Mouse (Mus musculus) liver, adult 2 months (tissue): Measurements from ENCODE around the gene Micall1.

Experiments used
- CTCF ChIP-seq: fragments of 200-500 bp; IDR thresholded peaks from 2 replicates; pipeline ENCODE4 v1.5.1; 2011; ENCODE audit warnings: low read depth, low read length, control low read depth
- POLR2A ChIP-seq: fragments of 200-500 bp; IDR thresholded peaks from 2 replicates; pipeline ENCODE4 v1.6.1; 2011; ENCODE audit warnings: low read length, control low read depth; ENCODE audit not compliant: insufficient read depth; ENCODE audit errors: extremely low read depth

GRCm38 (mm10) chr15:79130782-79131181 lies 22.1 kb downstream of the Micall1 start:
- TF ChIP-seq CTCF, result no peak
- no peak for TF ChIP-seq POLR2A
